Mouse (Mus musculus): ENCODE data around the gene Gm5089.

The Gm5089 gene

DNA sequence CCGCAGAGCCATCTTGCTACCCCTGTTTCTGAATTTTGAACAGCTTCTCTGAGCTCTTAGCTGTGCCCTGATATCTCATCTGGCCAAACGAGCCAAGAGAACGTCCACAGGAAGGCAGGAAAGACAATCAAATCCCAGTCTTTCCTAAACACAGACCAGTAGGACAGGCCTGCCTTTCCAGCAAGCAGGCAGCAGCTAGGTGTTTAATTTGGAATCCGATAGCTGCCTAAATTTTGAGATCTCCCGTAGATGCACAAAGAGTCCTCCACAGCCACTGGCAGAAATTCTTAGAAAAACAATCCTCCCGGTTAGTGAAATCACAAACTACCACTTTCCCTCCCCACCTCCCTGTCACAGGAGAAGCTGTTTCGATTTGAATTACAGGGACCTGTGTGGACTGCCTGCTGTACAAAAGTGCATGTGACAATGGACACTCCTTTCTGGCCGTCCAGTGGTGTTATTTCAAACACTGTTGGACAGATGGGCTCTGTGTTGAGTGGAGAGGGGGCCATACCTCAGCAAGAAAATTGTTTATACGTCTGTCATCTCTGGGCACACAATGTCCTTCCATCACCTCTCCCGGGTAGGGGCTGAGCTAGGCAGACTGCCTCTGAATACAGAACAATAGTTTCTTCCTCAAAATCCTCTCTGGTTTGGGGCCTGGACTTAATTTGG lies 24.2 kb downstream of the Gm5089 start:
- DNase-seq (ENCODE audit: low spot score in 2 of 2): no peak

DNA sequence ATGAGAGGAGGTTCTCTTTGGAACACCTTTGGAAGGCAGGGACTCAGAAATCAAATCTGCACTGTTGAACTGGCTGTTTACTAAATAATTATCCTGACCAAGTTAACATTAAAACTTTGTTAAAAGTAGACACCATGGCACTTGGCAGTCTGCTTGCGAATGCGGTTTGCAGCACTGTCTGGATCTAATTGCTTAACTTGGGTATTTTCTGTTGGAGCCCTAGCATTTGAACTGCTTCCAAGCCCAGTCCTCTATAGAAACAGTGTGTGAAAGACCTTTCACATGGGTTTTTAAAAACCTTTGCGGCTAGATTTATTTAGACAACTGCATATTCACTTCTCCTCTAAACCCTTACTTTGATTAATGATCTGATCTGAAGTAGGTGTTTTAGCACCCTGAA lies 26.5 kb downstream of the Gm5089 start:
- DNase-seq (ENCODE audit: low spot score in 2 of 2): no peak

DNA sequence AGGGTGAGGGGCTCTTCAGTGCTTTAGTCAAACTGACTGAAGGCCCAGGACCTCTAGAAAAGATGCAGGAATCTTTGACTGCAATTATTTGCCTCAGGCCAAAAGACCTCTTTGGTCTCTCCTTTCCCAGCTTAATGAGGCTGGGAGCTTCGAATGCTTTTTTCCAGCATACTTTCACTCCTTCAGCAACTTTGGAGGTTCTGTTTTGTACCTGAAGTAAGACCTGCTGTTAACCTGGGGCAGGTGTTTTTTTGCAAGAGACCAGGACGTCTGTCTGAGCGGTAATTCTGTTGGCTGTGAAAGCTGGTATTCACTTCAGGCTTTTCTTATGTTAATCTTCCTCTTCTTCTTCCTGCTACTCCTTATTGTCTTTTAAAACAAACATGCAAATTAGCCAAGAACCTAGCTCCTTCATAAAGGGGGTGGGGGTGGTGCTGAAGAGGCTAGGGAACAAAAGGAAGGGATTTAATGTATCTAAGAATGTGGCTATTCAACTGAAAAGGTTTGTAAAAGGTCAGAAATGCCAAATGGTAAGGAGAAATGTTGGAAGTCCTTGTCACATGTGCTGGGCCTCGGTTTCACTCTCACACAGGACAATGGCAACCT lies 34.6 kb downstream of the Gm5089 start:
- DNase-seq (ENCODE audit: low spot score in 2 of 2): no peak

DNA sequence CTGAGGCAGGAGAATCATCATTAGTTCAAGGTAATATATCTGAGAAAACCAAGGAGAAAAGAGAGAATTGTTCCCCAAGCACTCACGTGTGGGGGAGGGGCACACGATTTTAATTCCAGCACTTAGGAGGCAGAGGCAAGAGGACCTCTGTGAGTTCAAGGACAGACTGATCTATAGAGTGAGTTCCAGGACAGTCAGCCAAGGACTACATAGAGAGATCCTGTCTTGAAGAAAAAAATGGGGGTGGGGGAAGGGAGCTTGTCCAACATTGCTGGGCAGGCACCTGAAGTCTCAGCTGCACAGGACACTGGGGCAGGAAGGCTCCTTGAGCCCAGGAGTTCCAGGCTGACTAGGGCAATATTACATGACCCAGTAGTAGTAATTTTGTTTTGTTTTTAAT lies 36.1 kb downstream of the Gm5089 start:
- no peak for DNase-seq (ENCODE audit: low spot score in 2 of 2)

DNA sequence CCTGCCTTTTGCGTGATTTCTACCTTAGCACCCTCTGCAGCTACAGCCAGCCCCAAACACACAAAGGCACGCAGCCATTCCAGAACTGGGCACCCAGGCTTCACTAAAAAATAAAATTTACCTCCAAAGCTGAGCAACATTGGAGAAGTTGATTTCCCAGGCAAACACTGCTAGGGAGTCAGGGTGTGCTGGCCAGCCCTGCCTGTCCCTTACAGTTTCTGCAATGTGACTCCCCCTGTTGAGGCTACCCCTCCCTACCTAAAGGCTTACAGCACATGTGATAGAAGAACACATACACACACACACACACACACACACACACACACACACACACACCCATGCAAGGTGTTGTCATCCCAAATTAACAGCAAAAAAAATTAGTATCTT lies 37.4 kb downstream of the Gm5089 start:
- DNase-seq (ENCODE audit: low spot score in 2 of 2): no peak

DNA sequence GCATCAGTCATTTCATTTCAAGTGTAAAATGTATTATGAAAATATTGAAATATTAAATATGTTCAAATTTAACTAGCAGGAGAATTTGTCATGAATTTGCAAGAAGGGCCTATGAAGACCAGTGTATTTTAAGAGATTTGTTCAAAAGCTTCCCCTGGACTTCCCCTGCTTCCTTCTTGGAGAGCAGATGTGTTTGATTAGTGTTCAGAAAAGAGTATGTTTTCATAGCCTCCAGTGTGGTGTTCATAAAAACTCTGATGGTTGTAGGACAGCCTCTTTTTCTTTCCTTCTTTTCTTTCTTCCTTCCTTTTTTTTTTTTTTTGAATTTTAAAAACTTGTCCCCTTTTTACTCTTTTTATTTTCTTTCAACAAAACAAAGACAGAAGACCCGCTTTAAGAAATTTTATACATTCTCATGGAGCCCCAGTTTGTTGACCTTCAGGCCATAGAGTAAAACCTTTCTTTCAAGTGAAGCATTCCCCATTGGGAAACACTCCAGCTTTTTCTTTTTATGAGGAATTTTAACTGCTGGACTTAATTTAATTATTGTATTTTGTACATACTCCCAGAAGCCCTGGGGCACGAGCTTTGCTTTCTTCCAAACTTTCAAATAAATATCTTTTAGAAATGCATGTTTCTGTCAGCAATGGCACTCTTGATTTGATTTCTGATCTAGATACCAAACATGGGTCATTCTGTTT lies 37.9 kb downstream of the Gm5089 start:
- DNase-seq (ENCODE audit: low spot score in 2 of 2): no peak

DNA sequence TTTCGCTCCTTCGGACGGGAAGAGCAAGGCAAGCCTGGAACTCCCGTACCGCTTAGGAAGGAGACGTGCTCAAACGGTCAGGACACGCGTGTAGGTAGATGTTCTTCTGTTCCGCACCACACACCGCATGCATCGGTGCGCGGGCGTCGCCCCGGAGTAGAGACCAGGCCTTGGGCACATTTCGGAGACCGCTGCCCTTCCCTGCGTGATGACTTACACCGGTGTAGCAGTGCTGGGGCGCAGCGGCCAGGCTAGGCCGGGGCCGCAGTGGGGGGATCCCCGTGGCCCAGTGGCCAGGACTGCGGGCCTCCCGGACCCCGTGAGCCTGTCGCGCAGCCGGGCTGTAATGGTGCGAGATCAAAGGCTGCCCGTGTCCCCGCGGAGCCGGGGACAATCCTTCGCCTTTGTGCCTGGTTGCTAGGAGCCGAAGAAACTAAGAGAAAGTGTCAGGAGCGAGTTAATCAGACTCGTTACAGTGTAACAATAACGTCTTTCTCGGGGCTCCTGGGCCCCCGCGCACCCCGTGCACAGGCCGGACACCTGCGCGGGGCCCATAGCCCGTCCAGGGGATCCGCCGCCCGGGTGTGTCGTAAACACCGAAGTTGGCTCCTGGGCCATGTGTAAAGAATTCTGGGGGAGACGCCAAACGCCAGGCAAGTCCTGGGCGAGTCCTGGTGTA lies 44.2 kb downstream of the Gm5089 start:
- no peak for DNase-seq (ENCODE audit: low spot score in 2 of 2)

DNA sequence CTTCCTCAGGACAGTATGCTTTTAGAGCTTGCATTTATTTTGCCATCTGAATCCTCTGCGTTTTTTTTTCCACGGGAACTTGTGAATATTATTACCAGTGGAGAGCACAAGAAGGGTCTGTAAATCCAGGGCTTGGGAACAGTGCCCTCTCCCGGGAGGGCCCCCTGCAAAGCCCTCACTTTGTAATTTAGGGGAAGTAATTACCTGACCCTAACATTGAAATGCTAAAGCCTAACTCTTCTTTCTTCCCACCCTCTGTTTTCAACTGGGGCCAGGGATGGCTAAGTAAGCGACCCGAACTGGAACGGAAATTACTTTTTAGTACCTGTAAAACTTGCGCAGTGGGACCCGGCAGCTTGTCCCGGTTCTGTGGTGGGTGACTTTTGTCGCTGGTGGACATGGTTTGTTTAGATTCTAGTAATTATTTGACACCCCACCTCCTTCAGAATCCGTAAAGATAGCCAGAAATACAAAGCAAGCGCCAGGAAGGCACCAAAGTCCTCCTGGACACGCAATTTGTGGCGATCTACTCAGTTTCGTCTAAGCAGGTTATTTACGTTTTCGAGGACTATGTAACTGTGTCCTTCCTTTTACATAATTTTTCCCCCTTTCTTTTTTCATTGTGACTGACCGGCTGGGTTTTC lies 44.9 kb downstream of the Gm5089 start:
- DNase-seq (ENCODE audit: low spot score in 2 of 2): no peak

DNA sequence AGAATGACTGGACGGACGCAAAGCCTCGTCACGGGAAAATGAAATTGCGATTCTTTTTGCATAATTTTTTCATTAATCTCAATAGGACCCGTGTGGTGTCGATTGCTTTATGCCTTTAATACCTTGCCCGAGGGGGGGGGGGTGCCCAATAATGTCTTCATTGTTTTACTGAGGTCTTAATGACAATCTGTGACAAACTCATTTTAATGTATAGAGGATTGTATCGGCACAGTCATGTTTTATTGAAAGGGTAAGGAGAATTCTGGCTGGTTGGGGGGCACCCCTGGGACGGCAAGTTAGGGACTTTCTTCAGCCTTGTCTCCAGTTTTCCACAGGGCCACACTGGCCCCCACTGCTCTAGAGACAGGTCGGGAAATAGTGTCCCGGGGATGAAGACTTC lies 45.7 kb downstream of the Gm5089 start:
- no peak for DNase-seq (ENCODE audit: low spot score in 2 of 2)

DNA sequence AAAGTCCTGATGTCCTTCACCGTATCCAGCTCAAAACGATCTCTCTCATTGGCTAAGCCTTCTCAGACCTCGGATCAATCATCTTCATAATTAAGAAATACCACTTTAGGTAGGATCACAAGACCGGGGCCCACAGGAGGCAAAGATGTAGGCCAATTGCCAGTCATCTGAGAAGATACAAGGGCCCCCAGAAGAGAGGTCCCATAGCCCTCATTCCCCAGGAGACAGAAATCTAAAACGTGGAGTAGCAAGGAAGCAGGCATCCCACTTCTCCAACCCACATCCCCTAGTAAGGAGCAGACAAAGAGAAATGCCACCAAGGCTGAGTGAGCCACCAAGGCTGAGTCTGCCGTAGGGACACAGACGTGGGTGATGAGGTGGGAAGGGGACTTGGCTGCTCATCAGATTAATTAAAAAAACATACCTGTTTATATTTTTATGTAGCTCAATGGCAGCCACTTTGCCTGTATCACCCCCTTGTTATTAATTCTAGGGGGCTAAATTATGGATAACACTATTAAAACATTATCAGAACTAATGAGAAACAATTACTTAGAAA lies 46.2 kb downstream of the Gm5089 start:
- no peak for DNase-seq (ENCODE audit: low spot score in 2 of 2)

DNA sequence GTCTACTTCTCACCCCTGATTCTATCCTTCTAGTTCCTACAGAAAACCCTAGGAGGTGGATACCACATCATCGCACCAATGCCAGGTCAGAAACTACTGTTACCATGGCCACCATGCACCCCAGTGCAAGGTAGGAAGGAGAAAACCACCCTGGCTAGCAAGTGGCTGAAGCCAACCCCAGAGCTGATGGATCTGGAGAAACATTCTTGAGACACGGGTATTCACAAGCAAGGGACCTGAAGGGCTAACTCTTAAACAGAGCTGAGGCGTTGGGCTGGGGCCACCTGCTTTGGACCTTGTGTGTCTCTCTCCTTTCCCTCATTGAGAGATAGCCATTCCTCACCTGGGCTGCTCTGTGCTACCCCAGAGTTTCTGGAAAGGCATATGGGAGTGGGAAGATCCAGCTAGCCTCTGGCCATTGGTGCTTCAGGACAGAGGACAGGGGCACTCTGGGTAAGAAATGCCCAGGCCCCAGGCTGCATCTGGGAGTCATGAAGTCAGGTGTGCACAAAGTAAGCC lies 47.4 kb downstream of the Gm5089 start:
- DNase-seq (ENCODE audit: low spot score in 2 of 2): no peak

DNA sequence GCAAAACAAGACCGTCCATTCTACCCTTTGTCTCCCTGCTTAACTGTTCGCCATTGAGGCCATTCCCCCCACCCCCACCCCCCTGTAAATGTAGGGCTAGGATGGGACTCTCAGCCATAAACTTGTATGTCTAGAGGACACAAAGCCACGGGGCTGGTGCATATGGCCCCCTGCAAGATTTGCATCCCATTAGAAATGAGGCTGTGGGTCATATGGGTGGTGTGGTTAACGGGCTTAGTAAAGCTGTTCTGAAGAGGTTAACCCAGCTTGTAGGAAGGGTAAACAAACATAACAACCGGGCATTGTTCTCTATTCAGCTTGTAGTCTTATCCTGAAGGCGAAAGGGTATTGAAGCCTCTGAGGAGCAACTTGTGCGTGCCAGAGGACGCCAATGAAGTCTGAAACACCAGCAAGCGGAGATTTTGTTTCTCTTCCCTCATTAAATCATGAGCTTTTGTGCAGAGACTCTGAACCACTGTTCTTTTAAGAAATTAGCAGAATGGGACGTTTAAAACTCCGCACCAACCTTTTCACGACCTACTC lies 48.1 kb downstream of the Gm5089 start:
- DNase-seq (ENCODE audit: low spot score in 2 of 2): no peak

DNA sequence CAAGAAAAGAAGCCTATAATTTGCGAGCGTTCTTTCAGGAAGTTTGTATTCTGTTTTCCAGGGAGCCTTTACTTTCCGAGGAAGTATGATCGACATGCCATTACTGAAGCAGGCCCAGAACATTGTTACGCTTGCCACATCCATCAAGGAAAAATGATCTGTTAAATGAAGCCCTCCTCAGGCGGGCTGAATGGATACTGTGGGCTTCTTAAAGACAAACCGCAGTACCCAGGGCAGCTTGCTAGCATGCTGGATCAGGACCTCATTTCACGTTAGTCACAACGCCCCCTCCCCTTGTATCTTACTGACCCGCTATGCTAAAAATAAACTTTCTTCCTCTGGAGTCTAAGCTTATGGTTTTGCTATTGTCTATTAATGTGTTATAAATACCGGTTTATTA lies 49.0 kb downstream of the Gm5089 start:
- DNase-seq (ENCODE audit: low spot score in 2 of 2): no peak

DNA sequence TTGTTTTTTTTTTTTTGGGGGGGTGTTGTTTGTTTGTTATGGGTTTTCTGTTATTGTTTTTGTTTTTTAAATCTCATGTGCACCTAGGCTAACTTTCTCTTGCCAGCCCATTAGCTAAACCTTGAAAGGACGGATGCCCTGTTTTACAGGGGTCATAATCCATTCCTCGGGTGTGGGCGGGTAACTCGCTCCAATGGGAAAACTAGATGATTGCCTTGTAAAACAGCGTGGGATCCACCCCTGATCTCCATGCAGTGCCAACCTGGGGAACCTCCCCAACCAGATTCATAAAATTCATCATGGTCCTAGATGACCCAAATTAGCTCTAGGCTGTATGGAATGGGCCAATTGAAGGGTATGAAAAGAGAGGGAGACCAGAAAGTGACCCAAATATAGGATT lies 51.0 kb downstream of the Gm5089 start:
- DNase-seq (ENCODE audit: low spot score in 2 of 2): no peak

DNA sequence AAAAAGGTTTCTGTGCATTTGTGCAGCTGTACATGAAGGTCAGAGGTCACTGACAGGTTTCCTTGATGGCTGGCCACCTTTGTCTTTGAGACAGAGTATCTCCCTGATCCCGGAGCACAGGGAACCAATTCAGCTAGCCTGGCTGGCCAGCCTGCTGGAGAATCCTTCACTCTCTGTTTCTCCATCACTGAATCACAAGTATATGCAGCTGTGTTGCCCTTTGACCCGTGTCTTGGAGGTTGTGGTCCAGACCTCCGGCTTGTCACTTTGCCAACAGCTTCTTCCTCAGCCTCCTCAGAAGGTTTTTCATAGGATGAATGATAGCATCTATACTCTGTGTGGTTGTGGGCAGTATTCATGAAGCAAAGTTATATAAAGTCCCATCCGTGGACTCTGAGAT lies 52.2 kb downstream of the Gm5089 start:
- DNase-seq (ENCODE audit: low spot score in 2 of 2): no peak

DNA sequence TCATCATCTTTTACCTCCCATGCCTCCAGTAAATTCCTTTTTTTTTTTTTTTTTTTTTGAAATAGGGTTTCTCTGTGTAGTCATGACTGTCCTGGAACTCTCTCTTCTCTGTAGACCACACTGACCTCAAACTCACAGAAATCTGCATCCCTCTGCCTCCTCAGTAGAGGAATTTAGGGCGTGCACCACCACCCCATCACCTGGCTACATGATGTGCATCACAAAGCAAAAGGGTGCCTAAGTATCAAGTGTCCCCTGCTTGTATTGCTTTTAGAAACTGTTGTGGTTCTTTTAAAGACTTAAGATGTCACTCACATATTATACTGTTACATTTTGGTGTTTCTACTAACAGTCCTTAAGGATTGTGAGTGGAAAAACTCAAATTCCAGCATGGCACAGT lies 57.8 kb downstream of the Gm5089 start:
- no peak for DNase-seq (ENCODE audit: low spot score in 2 of 2)

DNA sequence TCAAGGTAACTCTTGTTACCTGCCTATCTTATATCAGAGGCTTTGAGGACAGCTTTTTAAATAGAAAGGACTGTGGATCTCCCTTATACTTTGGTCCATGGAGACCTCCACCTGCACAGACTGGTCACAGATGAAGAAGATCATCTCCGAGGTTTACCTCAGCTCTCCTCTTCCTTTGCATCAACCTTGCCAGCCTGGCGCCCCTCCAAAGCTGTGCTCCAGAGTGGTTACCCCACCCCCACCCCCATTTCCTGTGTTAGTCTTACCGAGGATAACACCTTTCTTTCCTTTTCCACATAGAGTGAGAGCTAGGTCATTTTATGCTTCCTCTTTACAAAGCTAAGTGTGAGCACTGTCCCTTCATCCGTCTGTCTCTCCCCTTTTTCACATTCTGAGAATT lies 60.0 kb downstream of the Gm5089 start:
- DNase-seq (ENCODE audit: low spot score in 2 of 2): no peak

DNA sequence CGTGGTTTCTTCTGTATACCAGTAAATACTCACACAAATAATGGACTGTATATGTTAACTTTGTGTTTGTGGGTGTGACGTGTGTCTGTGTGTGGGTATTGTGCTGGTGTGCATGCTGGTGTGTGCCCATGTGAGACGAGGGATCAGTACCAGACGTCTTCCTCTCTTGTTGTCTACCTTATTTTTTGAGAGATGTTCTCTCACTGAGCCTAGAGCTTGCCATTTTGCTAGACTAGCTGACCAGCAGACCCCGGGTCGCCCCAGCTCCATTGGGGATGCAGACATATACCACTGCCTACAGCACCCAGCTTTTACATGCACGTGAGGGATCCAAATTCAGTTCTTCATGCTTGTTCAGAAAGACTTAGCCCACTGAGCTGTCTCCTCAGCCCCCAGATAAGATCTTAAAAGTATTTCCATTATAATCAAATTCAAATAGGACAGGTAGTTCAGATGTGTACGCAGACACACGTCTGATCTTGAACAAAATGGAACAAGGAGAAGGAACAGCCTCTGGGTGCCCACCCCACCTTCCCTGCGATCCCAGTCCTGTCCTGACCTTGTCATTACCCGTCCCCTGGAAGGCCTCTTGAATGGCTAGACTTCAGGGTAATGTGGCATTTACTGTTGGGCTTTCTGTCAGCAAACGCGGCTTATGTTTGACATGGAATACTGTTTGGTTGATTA lies 61.1 kb downstream of the Gm5089 start:
- DNase-seq (ENCODE audit: low spot score in 2 of 2): no peak

DNA sequence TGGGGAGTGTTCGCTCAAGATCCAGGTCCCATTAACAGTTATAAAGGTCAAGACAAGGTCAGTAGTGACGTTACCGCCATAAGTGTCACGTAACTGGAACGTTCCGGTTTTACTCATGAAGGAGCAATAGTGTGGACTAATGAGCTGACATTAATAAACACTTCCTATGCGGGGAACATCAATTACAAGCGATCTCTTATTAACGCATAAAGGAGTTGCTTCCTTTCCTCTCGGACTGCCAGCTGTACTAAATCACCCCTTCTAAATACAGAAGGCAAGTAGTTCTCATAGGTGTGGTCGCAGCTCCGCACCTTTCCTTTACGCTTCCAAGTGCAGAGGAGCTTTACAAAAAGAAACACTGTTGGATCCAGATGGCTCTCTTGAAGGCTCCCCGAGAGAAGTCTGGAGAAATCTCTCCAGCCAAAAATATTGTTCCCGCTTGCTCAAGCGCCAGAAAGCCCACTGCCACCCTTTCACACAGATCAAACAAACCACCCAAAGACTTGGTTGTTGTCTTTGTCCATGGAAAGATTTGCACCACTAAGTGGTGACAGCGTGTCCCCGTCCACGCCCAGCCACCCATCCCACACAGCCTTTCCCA lies 62.4 kb downstream of the Gm5089 start:
- DNase-seq (ENCODE audit: low spot score in 2 of 2): no peak

DNA sequence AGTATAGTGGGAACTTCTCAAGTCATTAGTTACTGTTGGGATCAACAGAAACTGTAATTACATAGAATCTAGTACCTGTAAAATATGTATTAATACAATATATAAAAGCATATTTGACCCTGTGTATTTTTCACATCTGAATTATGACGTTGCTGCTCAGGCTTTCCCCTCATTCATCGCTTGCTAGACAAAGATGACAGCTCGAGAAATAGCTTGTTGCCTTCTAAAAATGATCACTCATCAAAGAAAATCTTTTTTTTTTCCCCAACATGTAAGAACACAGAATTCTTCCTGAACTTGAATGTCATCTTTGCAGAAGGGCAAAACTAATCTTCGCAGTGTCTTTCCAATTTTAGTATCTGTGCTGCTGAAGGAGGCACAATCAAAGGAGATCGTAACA lies 63.1 kb downstream of the Gm5089 start:
- no peak for DNase-seq (ENCODE audit: low spot score in 2 of 2)
